In the genomic region with DNA sequence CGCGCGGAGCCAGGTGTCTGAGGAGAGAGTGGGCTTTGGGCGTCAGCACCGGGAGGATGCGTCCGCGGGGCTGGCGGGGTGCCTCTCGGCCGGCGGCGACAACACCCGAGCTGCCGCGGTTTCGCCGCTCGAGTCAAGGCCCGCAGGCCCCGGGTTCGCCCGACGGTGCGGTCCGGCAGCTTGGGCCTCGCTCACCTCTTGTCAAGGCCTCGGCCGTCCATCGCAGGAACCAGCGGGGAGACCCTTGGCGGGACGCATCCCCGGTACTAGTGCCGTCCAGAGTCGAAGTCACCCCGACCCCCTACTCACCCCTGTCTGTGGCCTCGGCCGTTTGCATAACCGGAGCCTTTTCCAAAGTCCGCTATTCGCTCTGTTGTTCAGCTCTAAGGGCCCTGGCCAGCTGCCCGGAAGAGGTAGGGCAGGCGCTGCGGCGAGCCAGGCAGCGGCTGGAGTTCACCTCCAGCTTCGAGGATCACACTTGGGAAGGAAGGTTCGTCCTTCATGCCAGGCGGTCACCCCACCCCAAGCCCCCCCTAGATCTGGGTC, we compare ENCODE assay signal across 9 mouse cellular contexts. TPM values are rescaled to one million over a fixed set of nuclear protein-coding genes. Genes with fewer than 3 reads are reported as not detected.
DNase-seq lines count a peak whose midpoint lies in the region; ATAC-seq and TF ChIP-seq lines count a peak whose summit lies in the region.
"Had no signal": no experiment of that assay in that cellular context is flagged by ENCODE, and none has a peak within 500 bp of the region (broad histone marks: within the 10 kb centered on the region; RNA-seq: fewer than 3 reads in every experiment).

No protein-coding gene starts in this region.

- no peaks in the 10 kb centered on the region for H3K27me3 ChIP-seq in forebrain, embryonic 15.5 days
- H3K27me3 ChIP-seq in hindbrain, embryonic 15.5 days = no peaks in the 10 kb centered on the region
- no peaks in the 10 kb centered on the region for H3K27me3 ChIP-seq in testis, adult 2 months (ENCODE audit: control insufficient read depth, insufficient read depth, low read length)

- 0 out of 2 replicates have a peak, but pooled peaks cover 2% of the 10 kb centered on the region for H3K36me3 ChIP-seq in forebrain, embryonic 15.5 days
- H3K36me3 ChIP-seq in hindbrain, embryonic 15.5 days = no peaks in the 10 kb centered on the region; the same call in 1 of the 2 replicates
- H3K36me3 ChIP-seq in testis, adult 2 months (ENCODE audit: control insufficient read depth, insufficient read depth, low read length) = peaks cover 1% of the 10 kb centered on the region; the same call in 1 of the 2 replicates

- H3K4me1 ChIP-seq in bone marrow macrophage, adult 2 months (ENCODE audit: control insufficient read depth, insufficient read depth, low read length) = peaks cover 13% of the 10 kb centered on the region
- peaks cover 36% of the 10 kb centered on the region for H3K4me1 ChIP-seq in forebrain, embryonic 15.5 days
- peaks cover 41% of the 10 kb centered on the region for H3K4me1 ChIP-seq in hindbrain, embryonic 15.5 days (replicated peaks)
- peaks cover 4% of the 10 kb centered on the region for H3K4me1 ChIP-seq in testis, adult 2 months (ENCODE audit: control insufficient read depth, insufficient read depth, low read length)

- no peak for DNase-seq in cerebellum, adult 11 months
- peak; percentile 41 to 73 for DNase-seq in left cerebral cortex, postnatal 10 days (ENCODE audit: extremely low spot score in 1 of 2, low spot score in 2 of 2)

- H3K9ac ChIP-seq in forebrain, embryonic 15.5 days (replicated peaks) = peak overlapping the region; percentile 95
- H3K9ac ChIP-seq in hindbrain, embryonic 15.5 days = peak overlapping the region; percentile 90

- H3K4me3 ChIP-seq in bone marrow macrophage, adult 2 months (ENCODE audit: insufficient read depth, low read length) = peak overlapping the region; percentile 85
- H3K4me3 ChIP-seq in forebrain, embryonic 15.5 days = peak overlapping the region; percentile 96
- H3K4me3 ChIP-seq in hindbrain, embryonic 15.5 days = peak overlapping the region; percentile 60
- H3K4me3 ChIP-seq in testis, adult 2 months (ENCODE audit: control insufficient read depth, low read depth, low read length) = peak overlapping the region; percentile 97

- no peak for TF ChIP-seq CTCF in bone marrow macrophage, adult 2 months (IDR thresholded peaks at IDR 0.05; ENCODE audit: low read depth, low read length)
- no peak for TF ChIP-seq CTCF in testis, adult 2 months (IDR thresholded peaks at IDR 0.05; ENCODE audit: control insufficient read depth, insufficient read depth, insufficient replicate concordance, low read depth, low read length)

- H3K27ac ChIP-seq in bone marrow macrophage, adult 2 months (ENCODE audit: insufficient read depth, low read depth, low read length) = peak overlapping the region; percentile 78
- H3K27ac ChIP-seq in forebrain, embryonic 15.5 days (replicated peaks) = peak overlapping the region; percentile 96
- H3K27ac ChIP-seq in hindbrain, embryonic 15.5 days (replicated peaks) = peak overlapping the region; percentile 96
- peak overlapping the region; percentile 98 for H3K27ac ChIP-seq in testis, adult 2 months (ENCODE audit: control insufficient read depth, insufficient read depth, low read depth, low read length)

- intact Hi-C loops in left cerebral cortex, postnatal 10 days (cut with DNase I) = loop anchor here (10.0 kb wide), 1 partner anchor 199 kb away; no protein-coding TSS in a partner anchor

- ATAC-seq in cerebellum, adult (ENCODE audit: insufficient number of reproducible peaks, low FRiP score, low TSS enrichment) = peak; percentile 7; the same call in 1 of the 2 replicates
- ATAC-seq in forebrain, embryonic 15.5 days (replicated peaks) = peak; percentile 72
- ATAC-seq in hindbrain, embryonic 15.5 days (ENCODE audit: low FRiP score, low read depth) = peak; percentile 73
- ATAC-seq in megakaryocyte, adult 5-6 weeks (ENCODE audit: poor library complexity, severe bottlenecking) = peak; percentile 14

- peak overlapping the region; percentile 69 for H3K4me2 ChIP-seq in forebrain, embryonic 15.5 days (replicated peaks)
- peak overlapping the region; percentile 82 for H3K4me2 ChIP-seq in hindbrain, embryonic 15.5 days

- no peaks in the 10 kb centered on the region for H3K9me3 ChIP-seq in forebrain, embryonic 15.5 days
- H3K9me3 ChIP-seq in hindbrain, embryonic 15.5 days = no peaks in the 10 kb centered on the region

- WGBS in forebrain, embryonic 15.5 days = under 1% methylated on average over 50 of the region's 50 CpGs
- WGBS in hindbrain, embryonic 15.5 days = under 1% methylated on average over 50 of the region's 50 CpGs

- no peak for TF ChIP-seq POLR2A in bone marrow macrophage, adult 2 months (IDR thresholded peaks at IDR 0.05; ENCODE audit: borderline replicate concordance, low read depth, low read length)
- no peak; the same call in 1 of the 2 replicates for TF ChIP-seq POLR2A in testis, adult 2 months (IDR thresholded peaks at IDR 0.05; ENCODE audit: control insufficient read depth, low read depth, low read length)

RNA-seq across cellular contexts. Expression of gene BC049762, which starts 0.5 kb away (rescaled TPM):
- polyA plus RNA-seq in bone marrow macrophage, adult 2 months (2012; ENCODE audit: insufficient read depth, insufficient read length, missing spikeins) = not detected in 2 replicates
- 0.26 and 0.33 TPM in 2 replicates for polyA plus RNA-seq in forebrain, embryonic 15.5 days (2015; fragmentation: Nextera tagmentation; extraction: Ambion mirVana)
- polyA plus RNA-seq in hindbrain, embryonic 15.5 days (2015; fragmentation: Nextera tagmentation; extraction: Ambion mirVana) = 0.41 and 0.62 TPM in 2 replicates
- not detected for total RNA-seq in left cerebral cortex, postnatal 10 days (2021)
- total RNA-seq in megakaryocyte, adult 5-6 weeks (2015) = not detected in 2 replicates
- not detected in 2 replicates for total RNA-seq in megakaryocyte, adult 5-6 weeks (2017)
- polyA plus RNA-seq in testis, adult 2 months (2012; rRNA removed) = 279 and 291 TPM in 2 replicates

RNA-seq across cellular contexts. Expression of gene Clk4, which starts 1.8 kb away (rescaled TPM):
- polyA plus RNA-seq in bone marrow macrophage, adult 2 months (2012; ENCODE audit: insufficient read depth, insufficient read length, missing spikeins) = 114 and 143 TPM in 2 replicates
- polyA plus RNA-seq in forebrain, embryonic 15.5 days (2015; fragmentation: Nextera tagmentation; extraction: Ambion mirVana) = 153 and 164 TPM in 2 replicates
- 117 and 125 TPM in 2 replicates for polyA plus RNA-seq in hindbrain, embryonic 15.5 days (2015; fragmentation: Nextera tagmentation; extraction: Ambion mirVana)
- 10 to 100 TPM; 90.7 to 99.4 TPM for total RNA-seq in left cerebral cortex, postnatal 10 days (2021)
- total RNA-seq in megakaryocyte, adult 5-6 weeks (2015) = 152 and 158 TPM in 2 replicates
- total RNA-seq in megakaryocyte, adult 5-6 weeks (2017) = 162 and 164 TPM in 2 replicates
- polyA plus RNA-seq in testis, adult 2 months (2012; rRNA removed) = 39.4 and 51.1 TPM in 2 replicates

RNA-seq across cellular contexts. Expression of gene Col23a1, which starts 26.4 kb away (rescaled TPM):
- 0.13 TPM in 1 of 2 replicates, not detected in the other for polyA plus RNA-seq in bone marrow macrophage, adult 2 months (2012; ENCODE audit: insufficient read depth, insufficient read length, missing spikeins)
- polyA plus RNA-seq in forebrain, embryonic 15.5 days (2015; fragmentation: Nextera tagmentation; extraction: Ambion mirVana) = 3.3 and 4.1 TPM in 2 replicates
- 8.8 and 10.2 TPM in 2 replicates for polyA plus RNA-seq in hindbrain, embryonic 15.5 days (2015; fragmentation: Nextera tagmentation; extraction: Ambion mirVana)
- 10 to 100 TPM; 12.1 to 12.4 TPM for total RNA-seq in left cerebral cortex, postnatal 10 days (2021)
- total RNA-seq in megakaryocyte, adult 5-6 weeks (2015) = 0.60 and 3.1 TPM in 2 replicates
- 0.04 and 1.2 TPM in 2 replicates for total RNA-seq in megakaryocyte, adult 5-6 weeks (2017)
- 1.3 and 1.8 TPM in 2 replicates for polyA plus RNA-seq in testis, adult 2 months (2012; rRNA removed)

RNA-seq across cellular contexts. Expression of gene Gm12569, which starts 43.1 kb away (rescaled TPM):
- not detected in 2 replicates for polyA plus RNA-seq in bone marrow macrophage, adult 2 months (2012; ENCODE audit: insufficient read depth, insufficient read length, missing spikeins)
- not detected in 2 replicates for polyA plus RNA-seq in forebrain, embryonic 15.5 days (2015; fragmentation: Nextera tagmentation; extraction: Ambion mirVana)
- not detected in 2 replicates for polyA plus RNA-seq in hindbrain, embryonic 15.5 days (2015; fragmentation: Nextera tagmentation; extraction: Ambion mirVana)
- total RNA-seq in left cerebral cortex, postnatal 10 days (2021) = not detected
- not detected in 2 replicates for total RNA-seq in megakaryocyte, adult 5-6 weeks (2015)
- not detected in 2 replicates for total RNA-seq in megakaryocyte, adult 5-6 weeks (2017)
- polyA plus RNA-seq in testis, adult 2 months (2012; rRNA removed) = 1.8 TPM in 2 replicates
- total RNA-seq: layer of hippocampus, postnatal 25 days had no signal

Comparison
In these comparisons a context has a peak if more than half of its experiments do, and no peak if none do; other contexts are left out.
1. ATAC-seq: peak in every context shown above with its lines; median percentile 73 in hindbrain, embryonic 15.5 days; 72 in forebrain, embryonic 15.5 days; 14 in megakaryocyte, adult 5-6 weeks; 7 in cerebellum, adult.
2. RNA of gene BC049762, which starts 0.5 kb away (polyA plus RNA-seq): 279 to 291 TPM in testis, adult 2 months; not detected in bone marrow macrophage, adult 2 months, 0.41 to 0.62 TPM in hindbrain, embryonic 15.5 days and 0.26 to 0.33 TPM in forebrain, embryonic 15.5 days; every median in the first group is over 100 times any median in the second.
3. Peak in every context shown above with its lines, with median percentiles within 50 percentile points of each other: H3K27ac ChIP-seq and H3K4me3 ChIP-seq.